Mouse (Mus musculus) spleen, adult 2 months (tissue): Measurements from ENCODE around the gene Pcbp2.

Experiments used
- CTCF ChIP-seq: fragments of 200-500 bp; IDR thresholded peaks from 2 replicates; pipeline ENCODE4 v1.5.1; 2011; ENCODE audit warnings: mild to moderate bottlenecking, inconsistent platforms; ENCODE audit not compliant: insufficient read depth, insufficient read length, insufficient replicate concordance; ENCODE audit errors: extremely low read depth
- POLR2A ChIP-seq: fragments of 200-500 bp; IDR thresholded peaks from 2 replicates; pipeline ENCODE4 v1.6.1; 2011; ENCODE audit warnings: low read depth, low read length, inconsistent platforms

DNA sequence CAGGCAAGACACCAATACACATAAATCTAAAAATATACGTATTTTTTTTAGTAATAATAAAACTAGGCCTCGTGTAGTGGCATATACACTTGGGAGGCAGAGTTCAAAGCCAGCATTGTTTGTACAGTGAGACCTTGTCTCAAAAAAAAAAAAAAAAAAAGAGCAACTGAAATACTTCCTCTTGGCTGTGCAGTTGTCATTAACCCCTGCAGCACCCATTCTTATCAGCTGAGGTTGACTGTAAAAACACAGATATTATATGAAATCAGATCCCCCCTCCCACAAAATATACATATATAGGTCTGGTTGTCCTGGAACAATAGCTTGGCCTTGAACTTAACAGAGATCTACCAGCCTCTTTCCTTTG is 36.1 kb downstream of the Pcbp2 start:
- TF ChIP-seq POLR2A = no peak
- TF ChIP-seq CTCF = no peak
